Mouse (Mus musculus): ENCODE data around the gene Sertad2. TPM values are rescaled to one million over a fixed set of nuclear protein-coding genes. Genes with fewer than 3 reads are reported as not detected.
A peak's percentile ranks its signal among the peaks of the same experiment; 100 is the strongest.

Sertad2 gene
- total and polyA plus RNA-seq, 3 experiments: 9.2 to 30.8 (median 22.2) TPM

DNA sequence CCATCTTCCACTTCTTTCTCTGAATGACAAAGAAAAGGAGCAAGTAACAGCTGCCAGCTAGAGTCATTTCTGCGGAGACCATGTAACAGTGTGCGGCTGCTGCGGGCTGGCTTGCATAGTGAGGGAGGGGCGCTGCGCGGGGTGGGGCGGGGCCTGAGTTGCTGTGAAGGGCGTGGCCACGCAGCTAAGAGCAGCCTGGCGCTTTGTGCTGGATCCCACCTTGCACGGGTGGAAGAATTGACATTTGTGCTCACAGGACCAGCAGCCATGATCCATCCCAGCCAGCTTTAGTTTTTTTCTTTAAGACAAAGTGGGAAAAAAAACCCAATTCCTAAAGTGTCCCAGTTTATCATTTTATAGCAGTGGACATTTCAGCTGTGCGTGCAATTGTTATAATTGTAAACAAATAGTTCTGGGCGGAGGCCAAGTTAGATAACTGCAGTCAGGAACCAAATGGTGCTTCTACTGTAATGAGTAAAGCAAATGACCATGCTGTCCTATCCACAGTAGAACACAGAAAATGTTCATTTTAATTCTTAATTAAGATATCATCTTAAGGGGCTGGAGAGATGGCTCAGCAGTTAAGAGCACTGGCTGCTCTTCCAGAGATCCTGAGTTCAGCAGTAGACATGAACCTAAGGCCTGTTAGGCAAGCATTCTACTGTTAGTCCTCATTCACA, 18.4 kb downstream of the Sertad2 start:
- TF ChIP-seq CTCF (IDR thresholded peaks at IDR 0.05; ENCODE audit: low read depth, low read length) (no peak), GATA2 (IDR thresholded peaks at IDR 0.05; ENCODE audit: borderline replicate concordance, low read depth, low read length) (no peak), TAL1 (conservative IDR thresholded peaks at IDR 0.05; ENCODE audit: low read depth, low read length) (no peak), GATA1 (IDR thresholded peaks at IDR 0.05; ENCODE audit: borderline replicate concordance, low read length) (no peak), POLR2AphosphoS5 (IDR thresholded peaks at IDR 0.05; ENCODE audit: insufficient replicate concordance, low read depth, low read length) (no peak)
- H3K27me3 ChIP-seq (ENCODE audit: insufficient read depth, low read length): no peaks in the 10 kb centered on the region
- ATAC-seq (ENCODE audit: extremely low read depth, insufficient number of reproducible peaks, low FRiP score, poor library complexity, severe bottlenecking): no peak; the same call in 1 of the 2 replicates
- no peaks in the 10 kb centered on the region for H3K9me3 ChIP-seq (replicated peaks)
- DNase-seq (ENCODE audit: low spot score): peak; percentile 23
- H3K36me3 ChIP-seq (replicated peaks): no peaks in the 10 kb centered on the region
- H3K4me1 ChIP-seq (ENCODE audit: insufficient read depth, low read depth, low read length): peaks cover 22% of the 10 kb centered on the region
- peak overlapping the region; percentile 65; the same call in 1 of the 2 replicates for H3K4me3 ChIP-seq (ENCODE audit: low read depth, low read length)

DNA sequence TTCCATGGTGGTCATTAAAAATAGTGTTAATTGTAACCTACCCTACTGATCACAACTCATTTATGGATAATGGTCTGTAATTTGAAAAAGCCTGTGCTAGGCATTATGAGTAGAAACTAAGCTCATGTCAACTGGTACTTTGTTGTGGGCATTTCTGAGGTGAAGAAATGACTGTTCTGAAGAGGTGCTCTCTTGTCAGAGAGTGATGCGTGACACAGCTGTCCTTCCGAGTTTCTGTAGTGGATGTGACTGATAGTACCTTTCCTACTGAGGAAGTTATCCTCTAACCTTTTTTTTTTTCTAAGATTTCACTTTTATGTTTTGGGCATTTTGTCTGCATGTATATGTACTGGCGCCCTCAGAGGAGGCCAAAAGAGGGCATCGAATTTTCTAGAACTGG, 22.0 kb downstream of the Sertad2 start:
- no peak for ATAC-seq (ENCODE audit: extremely low read depth, insufficient number of reproducible peaks, low FRiP score, poor library complexity, severe bottlenecking)
- Histone ChIP-seq H3K27me3 (ENCODE audit: insufficient read depth, low read length) (no peaks in the 10 kb centered on the region), H3K4me3 (ENCODE audit: low read depth, low read length) (no peak overlapping the region), H3K9me3 (replicated peaks) (no peaks in the 10 kb centered on the region), H3K36me3 (replicated peaks) (no peaks in the 10 kb centered on the region), H3K4me1 (ENCODE audit: insufficient read depth, low read depth, low read length) (peaks cover 6% of the 10 kb centered on the region)
- DNase-seq (ENCODE audit: low spot score): no peak
- TF ChIP-seq POLR2AphosphoS5 (IDR thresholded peaks at IDR 0.05; ENCODE audit: insufficient replicate concordance, low read depth, low read length) (no peak), GATA1 (IDR thresholded peaks at IDR 0.05; ENCODE audit: borderline replicate concordance, low read length) (no peak), TAL1 (conservative IDR thresholded peaks at IDR 0.05; ENCODE audit: low read depth, low read length) (no peak), CTCF (IDR thresholded peaks at IDR 0.05; ENCODE audit: low read depth, low read length) (no peak), GATA2 (IDR thresholded peaks at IDR 0.05; ENCODE audit: borderline replicate concordance, low read depth, low read length) (no peak)

DNA sequence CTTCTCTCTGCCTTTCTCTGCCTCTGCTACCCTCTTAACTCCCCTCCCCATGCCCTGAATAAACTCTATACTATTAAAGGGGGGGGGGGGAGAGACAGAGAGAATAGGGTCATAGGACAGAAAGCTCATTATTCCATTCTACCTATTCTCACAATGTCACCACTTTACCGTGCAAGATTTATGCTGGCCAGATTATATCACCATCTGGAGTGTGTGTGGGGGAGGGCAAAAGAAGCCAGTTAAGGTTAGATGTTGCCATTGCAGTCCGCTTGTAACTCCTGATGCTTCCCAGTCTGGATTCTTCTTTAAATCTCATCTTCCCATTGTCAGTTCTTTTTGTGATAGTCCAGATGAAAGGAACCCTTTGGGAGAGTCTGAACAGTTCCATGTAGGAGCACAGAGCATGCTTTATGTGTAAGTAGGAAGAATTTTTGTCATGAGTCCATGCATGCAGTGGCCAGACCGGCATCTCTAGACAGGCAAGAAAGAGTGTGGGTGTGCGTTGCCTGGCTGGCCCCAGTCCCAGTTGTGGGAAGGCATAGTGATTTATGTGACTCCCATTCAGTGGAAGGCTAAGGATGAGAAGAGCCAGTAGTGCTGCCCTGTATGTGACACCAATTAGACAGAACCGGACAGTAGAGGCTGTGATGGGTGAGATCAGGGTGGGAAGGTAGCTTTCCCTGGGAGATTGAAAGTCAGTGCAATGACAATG, 28.8 kb downstream of the Sertad2 start:
- no peaks in the 10 kb centered on the region for H3K9me3 ChIP-seq (replicated peaks)
- H3K27me3 ChIP-seq (ENCODE audit: insufficient read depth, low read length): 0 out of 2 replicates have a peak, but pooled peaks cover 5% of the 10 kb centered on the region
- H3K4me1 ChIP-seq (ENCODE audit: insufficient read depth, low read depth, low read length): peaks cover 2% of the 10 kb centered on the region; the same call in 1 of the 2 replicates
- H3K4me3 ChIP-seq (ENCODE audit: low read depth, low read length): no peak overlapping the region
- TF ChIP-seq GATA2 (IDR thresholded peaks at IDR 0.05; ENCODE audit: borderline replicate concordance, low read depth, low read length) (no peak), POLR2AphosphoS5 (IDR thresholded peaks at IDR 0.05; ENCODE audit: insufficient replicate concordance, low read depth, low read length) (no peak), CTCF (IDR thresholded peaks at IDR 0.05; ENCODE audit: low read depth, low read length) (no peak), GATA1 (IDR thresholded peaks at IDR 0.05; ENCODE audit: borderline replicate concordance, low read length) (no peak), TAL1 (conservative IDR thresholded peaks at IDR 0.05; ENCODE audit: low read depth, low read length) (no peak)
- DNase-seq (ENCODE audit: low spot score) (no peak), ATAC-seq (ENCODE audit: extremely low read depth, insufficient number of reproducible peaks, low FRiP score, poor library complexity, severe bottlenecking) (no peak)
- H3K36me3 ChIP-seq (replicated peaks): no peaks in the 10 kb centered on the region

DNA sequence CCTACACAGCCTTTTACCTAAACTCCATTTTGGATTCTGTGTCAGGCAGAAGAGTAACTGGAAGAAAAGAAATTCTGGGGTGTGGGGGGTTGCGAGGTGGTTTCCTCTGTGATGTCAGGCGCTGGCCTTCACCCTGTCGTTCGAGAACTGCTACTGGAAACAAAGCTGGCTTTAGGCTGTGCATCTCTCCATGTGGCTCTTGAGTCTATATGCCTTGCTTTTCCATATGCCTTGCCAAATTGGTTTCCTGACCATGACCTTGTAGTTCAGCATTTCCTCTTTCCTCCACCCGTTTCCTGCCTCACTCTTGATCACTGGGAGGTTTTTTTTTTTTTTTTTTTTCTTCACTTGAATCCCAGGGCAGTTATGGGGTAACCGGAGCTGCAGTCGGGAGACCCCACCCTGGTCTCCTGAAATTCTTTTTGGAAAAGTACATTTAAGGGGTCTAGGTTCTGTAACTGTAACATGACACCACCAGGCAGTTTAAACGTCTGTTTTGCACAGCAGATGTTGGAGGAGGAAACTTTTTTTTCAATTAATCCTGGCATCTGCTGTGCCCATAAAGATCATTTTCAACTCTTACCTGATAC, 33.1 kb downstream of the Sertad2 start:
- 0 out of 2 replicates have a peak, but pooled peaks cover 5% of the 10 kb centered on the region for H3K27me3 ChIP-seq (ENCODE audit: insufficient read depth, low read length)
- no peaks in the 10 kb centered on the region for H3K9me3 ChIP-seq (replicated peaks)
- H3K36me3 ChIP-seq (replicated peaks): no peaks in the 10 kb centered on the region
- no peak overlapping the region for H3K4me3 ChIP-seq (ENCODE audit: low read depth, low read length)
- ATAC-seq (ENCODE audit: extremely low read depth, insufficient number of reproducible peaks, low FRiP score, poor library complexity, severe bottlenecking): no peak
- no peak for TF ChIP-seq TAL1 (conservative IDR thresholded peaks at IDR 0.05; ENCODE audit: low read depth, low read length)
- no peak for TF ChIP-seq POLR2AphosphoS5 (IDR thresholded peaks at IDR 0.05; ENCODE audit: insufficient replicate concordance, low read depth, low read length)
- no peak for TF ChIP-seq GATA2 (IDR thresholded peaks at IDR 0.05; ENCODE audit: borderline replicate concordance, low read depth, low read length)
- DNase-seq (ENCODE audit: low spot score): no peak
- peaks cover 2% of the 10 kb centered on the region; the same call in 1 of the 2 replicates for H3K4me1 ChIP-seq (ENCODE audit: insufficient read depth, low read depth, low read length)

DNA sequence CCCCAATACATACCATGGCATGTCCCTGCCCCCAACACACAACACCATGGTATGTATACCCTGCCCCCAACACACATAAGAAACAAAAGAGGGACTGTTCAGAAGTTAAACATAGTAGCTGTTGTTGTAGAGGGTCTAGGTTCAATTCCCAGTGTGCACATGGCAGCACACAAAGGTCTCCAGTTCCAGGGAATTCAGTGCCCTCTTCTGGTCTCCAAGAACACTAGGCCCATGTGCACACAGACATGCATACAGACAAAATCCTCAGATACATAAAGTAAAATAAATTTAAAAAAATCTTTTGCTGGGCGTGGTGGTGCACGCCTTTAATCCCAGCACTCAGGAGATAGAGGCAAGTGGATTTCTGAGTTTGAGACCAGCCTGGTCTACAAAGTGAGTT, 39.7 kb downstream of the Sertad2 start:
- no peaks in the 10 kb centered on the region; the same call in 1 of the 2 replicates for H3K4me1 ChIP-seq (ENCODE audit: insufficient read depth, low read depth, low read length)
- H3K36me3 ChIP-seq (replicated peaks): no peaks in the 10 kb centered on the region
- H3K4me3 ChIP-seq (ENCODE audit: low read depth, low read length): no peak overlapping the region
- H3K27me3 ChIP-seq (ENCODE audit: insufficient read depth, low read length): no peaks in the 10 kb centered on the region
- no peaks in the 10 kb centered on the region for H3K9me3 ChIP-seq (replicated peaks)
- TF ChIP-seq GATA1 (IDR thresholded peaks at IDR 0.05; ENCODE audit: borderline replicate concordance, low read length) (no peak), GATA2 (IDR thresholded peaks at IDR 0.05; ENCODE audit: borderline replicate concordance, low read depth, low read length) (no peak), POLR2AphosphoS5 (IDR thresholded peaks at IDR 0.05; ENCODE audit: insufficient replicate concordance, low read depth, low read length) (no peak), TAL1 (conservative IDR thresholded peaks at IDR 0.05; ENCODE audit: low read depth, low read length) (no peak), CTCF (IDR thresholded peaks at IDR 0.05; ENCODE audit: low read depth, low read length) (no peak)
- ATAC-seq (ENCODE audit: extremely low read depth, insufficient number of reproducible peaks, low FRiP score, poor library complexity, severe bottlenecking): no peak
- DNase-seq (ENCODE audit: low spot score): no peak

DNA sequence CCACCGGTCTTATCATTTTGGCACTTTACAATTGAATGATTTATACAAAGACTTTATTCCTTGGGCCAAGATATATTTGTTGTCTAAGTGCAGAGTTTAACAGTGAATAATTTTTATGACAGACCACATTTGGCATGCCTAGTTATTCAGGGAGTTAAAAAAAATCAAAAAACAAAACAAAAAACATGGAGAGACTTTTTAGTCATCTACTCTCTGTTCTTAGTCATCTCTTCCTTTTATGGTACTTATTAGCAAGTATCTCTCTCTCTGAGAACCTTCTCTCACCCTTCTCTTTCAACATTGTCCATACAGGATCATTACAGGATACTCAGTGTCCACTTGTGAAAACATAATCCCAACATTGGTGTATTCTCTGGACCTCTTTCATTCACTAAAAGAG, 42.2 kb downstream of the Sertad2 start:
- H3K27me3 ChIP-seq (ENCODE audit: insufficient read depth, low read length): no peaks in the 10 kb centered on the region
- TF ChIP-seq CTCF (IDR thresholded peaks at IDR 0.05; ENCODE audit: low read depth, low read length) (no peak), GATA2 (IDR thresholded peaks at IDR 0.05; ENCODE audit: borderline replicate concordance, low read depth, low read length) (no peak), TAL1 (conservative IDR thresholded peaks at IDR 0.05; ENCODE audit: low read depth, low read length) (no peak), GATA1 (IDR thresholded peaks at IDR 0.05; ENCODE audit: borderline replicate concordance, low read length) (no peak), POLR2AphosphoS5 (IDR thresholded peaks at IDR 0.05; ENCODE audit: insufficient replicate concordance, low read depth, low read length) (no peak)
- no peaks in the 10 kb centered on the region for H3K36me3 ChIP-seq (replicated peaks)
- no peaks in the 10 kb centered on the region for H3K9me3 ChIP-seq (replicated peaks)
- no peak overlapping the region for H3K4me3 ChIP-seq (ENCODE audit: low read depth, low read length)
- no peak for ATAC-seq (ENCODE audit: extremely low read depth, insufficient number of reproducible peaks, low FRiP score, poor library complexity, severe bottlenecking)
- no peaks in the 10 kb centered on the region; the same call in 1 of the 2 replicates for H3K4me1 ChIP-seq (ENCODE audit: insufficient read depth, low read depth, low read length)
- no peak for DNase-seq (ENCODE audit: low spot score)
